Mouse (Mus musculus) CH12.LX (cell line): ENCODE measurements around the gene C1qtnf3.

Experiments
- CTCF ChIP-seq, 2 experiments: IDR thresholded peaks in 1 of 2; conservative IDR thresholded peaks in 1 of 2; 2 replicates each; pipeline ENCODE4 v1.5.1; 2011 to 2012; ENCODE audit warnings: low read depth in 2 of 2, low read length in 2 of 2, improper control_type of control experiment in 1 of 2, inconsistent platforms in 1 of 2, mild to moderate bottlenecking in 1 of 2, moderate library complexity in 1 of 2
- GABPA ChIP-seq: IDR thresholded peaks from 2 replicates; pipeline ENCODE4 v1.6.1; 2012; ENCODE audit warnings: low read depth, low read length, improper control_type of control experiment, inconsistent platforms; ENCODE audit not compliant: insufficient replicate concordance
- KAT2A ChIP-seq: IDR thresholded peaks from 2 replicates; pipeline ENCODE4 v1.6.1; 2012; ENCODE audit warnings: low read length, improper control_type of control experiment, inconsistent platforms; ENCODE audit not compliant: insufficient replicate concordance
- MAZ ChIP-seq: IDR thresholded peaks from 2 replicates; pipeline ENCODE4 v1.6.1; 2012; ENCODE audit warnings: low read depth, mild to moderate bottlenecking, inconsistent platforms, low read length, improper control_type of control experiment, moderate library complexity
- NELFE ChIP-seq: IDR thresholded peaks from 2 replicates; pipeline ENCODE4 v1.6.1; 2011; ENCODE audit warnings: low read depth, low read length, improper control_type of control experiment
- POLR2A ChIP-seq: IDR thresholded peaks from 2 replicates; pipeline ENCODE4 v1.6.1; 2011; ENCODE audit warnings: low read depth, mild to moderate bottlenecking, improper control_type of control experiment, low read length
- RAD21 ChIP-seq: IDR thresholded peaks from 2 replicates; pipeline ENCODE4 v1.6.1; 2011; ENCODE audit warnings: low read depth, mild to moderate bottlenecking, low read length, improper control_type of control experiment, moderate library complexity
- SIN3A ChIP-seq: IDR thresholded peaks from 2 replicates; pipeline ENCODE4 v1.6.1; 2012; ENCODE audit warnings: low read length, improper control_type of control experiment, inconsistent platforms
- TBP ChIP-seq: conservative IDR thresholded peaks from 2 replicates; pipeline ENCODE4 v1.6.1; 2011; ENCODE audit warnings: low read depth, low read length, improper control_type of control experiment

GRCm38 (mm10) chr15:10951951-10952759 lies at the start of gene C1qtnf3:
- TF ChIP-seq GABPA (no peak), CTCF (conservative IDR thresholded peaks at IDR 0.05 in 1 of 2, IDR thresholded peaks at IDR 0.05 in 1 of 2; ENCODE audit: low read depth in 2 of 2, low read length in 2 of 2) (no peak), NELFE (no peak), SIN3A (no peak), POLR2A (no peak), TBP (no peak), KAT2A (no peak), MAZ (no peak), RAD21 (no peak)
